Mouse (Mus musculus) forebrain, postnatal 0 days (tissue): ENCODE measurements at regions not wholly inside any gene's neighbourhood (a gene's known extent, or its start where the extent isn't known, plus 50 kb on each side); places are given as distances from the start of the nearest gene placed in this dataset.
A peak's percentile ranks its signal among the peaks of the same experiment; 100 is the strongest.

ENCODE experiments used
- ATAC-seq: fragments of 200-750 bp; cut with Nextera tagmentation; 2 replicates; pipeline ENCODE4 v1.8.0; 2017; ENCODE audit warnings: mild to moderate bottlenecking, moderate library complexity
- DNase-seq: peaks from one replicate; pipeline ENCODE4 v3.0.0-alpha.2; 2015
- H3K27ac ChIP-seq: fragments of 300-500 bp; sonication (generic); 2 replicates; pipeline ENCODE4 v1.5.1; 2014; ENCODE audit warnings: low read depth, mild to moderate bottlenecking, antibody characterized with exemption, low read length, moderate library complexity, mixed read lengths
- H3K27me3 ChIP-seq: fragments of 300-500 bp; sonication (generic); 2 replicates; pipeline ENCODE4 v1.6.1; 2014; ENCODE audit warnings: mild to moderate bottlenecking, low read length, mixed read lengths; ENCODE audit not compliant: insufficient read depth
- H3K36me3 ChIP-seq: fragments of 300-500 bp; sonication (generic); 2 replicates; pipeline ENCODE4 v1.6.1; 2014; ENCODE audit warnings: mild to moderate bottlenecking, moderate library complexity; ENCODE audit not compliant: insufficient read depth
- H3K4me1 ChIP-seq: fragments of 300-500 bp; sonication (generic); 2 replicates; pipeline ENCODE4 v1.6.1; 2014; ENCODE audit warnings: antibody characterized with exemption; ENCODE audit not compliant: insufficient read depth
- H3K4me2 ChIP-seq: fragments of 300-500 bp; sonication (generic); 2 replicates; pipeline ENCODE4 v1.6.1; 2014; ENCODE audit warnings: low read depth, mild to moderate bottlenecking, moderate library complexity
- H3K4me3 ChIP-seq: fragments of 300-500 bp; sonication (generic); 2 replicates; pipeline ENCODE4 v1.5.1; 2014; ENCODE audit warnings: low read depth, low read length, mixed read lengths
- H3K9ac ChIP-seq: fragments of 300-500 bp; sonication (generic); 2 replicates; pipeline ENCODE4 v1.6.1; 2014; ENCODE audit warnings: mild to moderate bottlenecking
- H3K9me3 ChIP-seq: fragments of 300-500 bp; sonication (generic); 2 replicates; pipeline ENCODE4 v1.6.1; 2016; ENCODE audit warnings: low read length
- CTCF ChIP-seq: sonication (generic); IDR thresholded peaks from 2 replicates; pipeline ENCODE4 v1.5.1; 2016; ENCODE audit warnings: antibody characterized with exemption, control low read depth, low read depth
- WGBS: fragments of 180-500 bp; shearing (Covaris S2); extraction: QIAGEN DNeasy Blood & Tissue Kit; methylation state at CpG from one replicate; pipeline ENCODE4 v1.1.7; 2014; 5-methylcytosine and 5-hydroxymethylcytosine counted together

DNA sequence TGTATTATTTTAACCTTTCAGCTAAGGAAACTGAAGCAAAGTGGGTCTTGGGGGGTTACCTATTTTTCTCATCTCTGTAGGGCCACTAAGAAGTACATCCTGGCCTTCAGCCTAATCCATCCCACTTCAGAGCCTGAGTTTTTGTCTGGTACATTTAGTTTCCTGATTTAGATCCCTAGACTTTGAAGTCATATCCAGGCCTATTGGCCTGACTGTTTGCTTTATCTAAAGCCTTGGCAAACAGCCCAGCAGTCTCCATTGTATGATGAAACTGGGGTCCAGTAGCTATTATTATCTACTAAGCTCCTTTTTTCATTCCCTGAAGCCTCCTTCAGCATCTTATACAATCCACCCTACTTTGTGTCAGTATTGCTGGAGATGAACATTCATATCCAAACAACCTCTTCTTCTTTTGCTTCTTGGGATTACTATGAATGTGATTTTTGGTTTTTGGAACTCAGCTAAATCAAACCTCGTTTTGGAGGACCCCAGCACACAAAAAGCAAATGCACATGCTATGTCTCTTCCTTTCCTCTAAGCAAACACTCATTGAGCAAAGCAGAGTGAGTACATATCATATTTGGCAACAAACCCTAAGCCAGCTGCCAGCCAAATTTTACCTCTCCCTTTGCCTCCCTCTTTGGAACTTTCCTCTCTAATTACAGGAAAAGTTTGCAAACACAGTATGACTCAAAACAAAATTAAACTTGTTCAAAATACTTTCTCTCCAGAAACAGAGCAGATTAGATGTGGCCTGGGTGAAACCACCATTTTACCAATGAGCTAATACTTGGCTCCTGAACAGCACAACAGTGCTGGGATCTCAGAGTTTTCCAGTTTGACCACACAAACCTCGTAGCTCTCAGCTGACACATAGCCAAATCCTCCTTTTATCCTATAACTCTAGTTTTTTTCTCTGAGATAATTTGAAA, 342.8 kb upstream of the Etaa1 start:
- H3K9ac ChIP-seq: no peak overlapping the region
- 28% methylated on average over 2 of the region's 2 CpGs for WGBS
- no peak overlapping the region for H3K27ac ChIP-seq
- no peak for TF ChIP-seq CTCF
- DNase-seq (peak; percentile 29), ATAC-seq (no peak)
- H3K4me3 ChIP-seq: no peak overlapping the region
- H3K27me3 ChIP-seq: no peaks in the 10 kb centered on the region
- H3K36me3 ChIP-seq: no peaks in the 10 kb centered on the region
- H3K4me1 ChIP-seq: no peaks in the 10 kb centered on the region
- H3K9me3 ChIP-seq: no peaks in the 10 kb centered on the region
- H3K4me2 ChIP-seq: no peak overlapping the region

DNA sequence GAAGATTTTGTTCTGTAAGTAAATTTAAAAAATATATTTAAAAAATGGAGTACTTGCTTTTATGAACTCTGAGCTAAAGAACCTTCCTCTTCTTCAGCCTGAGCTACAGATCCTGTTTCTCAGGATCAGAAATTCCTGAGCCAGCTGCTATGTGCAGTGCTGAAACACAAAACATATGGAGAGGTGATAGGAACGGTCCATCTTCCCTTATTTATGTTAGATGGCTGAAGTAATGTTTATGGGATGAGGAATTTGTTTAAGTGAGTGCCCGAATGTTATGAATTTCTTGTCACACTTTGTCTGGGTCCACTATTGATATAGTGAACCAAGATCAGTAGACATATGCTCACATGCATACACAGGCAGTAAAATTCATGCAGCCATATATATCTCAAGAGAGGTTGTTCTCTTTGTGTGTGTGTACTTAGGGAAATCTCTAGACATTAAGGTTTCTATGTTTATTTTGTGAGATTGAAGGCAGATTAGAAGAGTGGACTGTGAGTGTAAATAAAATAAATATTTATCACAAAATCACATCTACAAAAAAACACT, 325.0 kb upstream of the Etaa1 start:
- no peak for DNase-seq
- Histone ChIP-seq H3K4me3 (no peak overlapping the region), H3K27me3 (no peaks in the 10 kb centered on the region), H3K27ac (no peak overlapping the region), H3K36me3 (no peaks in the 10 kb centered on the region), H3K9me3 (no peaks in the 10 kb centered on the region), H3K9ac (no peak overlapping the region), H3K4me1 (no peaks in the 10 kb centered on the region), H3K4me2 (no peak overlapping the region)
- 91% methylated on average over 2 of the region's 2 CpGs for WGBS
- no peak for ATAC-seq
- TF ChIP-seq CTCF: no peak

DNA sequence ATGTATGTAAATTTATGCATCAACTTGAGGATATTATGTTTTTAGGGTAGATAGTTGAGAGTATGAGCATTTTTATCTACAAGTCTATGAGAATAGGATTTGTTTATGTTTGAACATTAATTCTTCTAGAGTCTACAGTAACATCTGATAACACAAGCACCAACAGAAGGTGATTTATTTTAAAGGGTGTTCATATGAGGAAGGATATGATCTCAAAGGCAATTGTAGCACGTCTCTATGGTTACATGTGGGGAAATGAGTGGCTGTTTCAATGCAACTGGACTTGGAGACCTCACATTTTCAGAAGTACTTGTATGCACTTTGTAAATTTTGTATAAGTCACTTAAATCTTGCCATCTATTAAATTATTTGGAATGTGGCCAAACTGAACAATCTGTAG, 318.7 kb upstream of the Etaa1 start:
- H3K9me3 ChIP-seq: no peaks in the 10 kb centered on the region
- H3K4me1 ChIP-seq: no peaks in the 10 kb centered on the region
- no peak overlapping the region for H3K4me2 ChIP-seq
- TF ChIP-seq CTCF: no peak
- no peaks in the 10 kb centered on the region for H3K27me3 ChIP-seq
- no peaks in the 10 kb centered on the region for H3K36me3 ChIP-seq
- 82% methylated on average over 1 of the region's 1 CpGs for WGBS
- no peak overlapping the region for H3K27ac ChIP-seq
- DNase-seq: no peak
- no peak overlapping the region for H3K4me3 ChIP-seq
- ATAC-seq: no peak
- H3K9ac ChIP-seq: no peak overlapping the region

DNA sequence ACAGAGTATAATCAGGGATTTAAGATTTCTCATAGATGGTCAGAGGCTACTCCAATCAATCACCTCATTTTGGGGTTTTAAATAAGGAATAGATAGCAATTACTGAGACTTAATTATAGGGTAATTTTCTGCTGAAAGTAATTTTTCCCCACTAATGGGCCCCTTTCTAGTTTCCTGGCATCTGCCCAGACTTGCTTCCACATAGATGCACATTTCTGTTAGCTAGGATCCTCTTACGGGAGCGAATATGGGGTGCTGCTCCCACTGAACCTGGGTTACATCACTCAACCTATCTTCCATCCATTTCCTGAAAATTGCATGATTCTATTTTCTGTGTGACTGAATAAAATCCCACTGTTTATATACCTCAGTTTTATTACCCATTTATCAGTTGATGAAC, 312.5 kb upstream of the Etaa1 start:
- H3K9ac ChIP-seq: no peak overlapping the region
- no peak for TF ChIP-seq CTCF
- no peak overlapping the region for H3K4me3 ChIP-seq
- H3K4me2 ChIP-seq: no peak overlapping the region
- H3K4me1 ChIP-seq: no peaks in the 10 kb centered on the region
- peak; percentile 30 for DNase-seq
- H3K36me3 ChIP-seq: no peaks in the 10 kb centered on the region
- no peak overlapping the region for H3K27ac ChIP-seq
- no peak for ATAC-seq
- H3K27me3 ChIP-seq: no peaks in the 10 kb centered on the region
- WGBS: 37% methylated on average over 2 of the region's 2 CpGs
- no peaks in the 10 kb centered on the region for H3K9me3 ChIP-seq

DNA sequence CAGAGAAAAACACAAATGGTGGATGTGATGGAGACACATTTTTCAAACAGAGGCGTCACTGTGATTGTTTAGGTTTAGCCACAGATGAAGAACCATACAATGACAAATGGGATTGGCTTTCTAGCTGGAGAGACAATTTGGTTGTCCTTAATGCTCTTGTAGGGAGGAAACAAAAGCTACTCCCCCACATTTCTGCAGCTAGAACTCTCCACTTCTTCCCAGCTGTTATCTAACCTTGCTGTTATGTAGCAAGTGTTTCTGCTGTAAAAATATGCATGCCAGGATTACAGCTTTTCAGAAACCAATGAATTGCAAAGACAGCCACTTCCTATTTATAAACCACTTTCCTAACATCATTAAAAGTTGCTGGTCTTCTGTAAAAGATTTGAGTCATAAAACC, 309.2 kb upstream of the Etaa1 start:
- Histone ChIP-seq H3K36me3 (no peaks in the 10 kb centered on the region), H3K9ac (no peak overlapping the region), H3K4me3 (no peak overlapping the region), H3K4me1 (no peaks in the 10 kb centered on the region), H3K4me2 (no peak overlapping the region), H3K27ac (no peak overlapping the region), H3K27me3 (no peaks in the 10 kb centered on the region), H3K9me3 (no peaks in the 10 kb centered on the region)
- no peak for ATAC-seq
- DNase-seq: no peak
- no peak for TF ChIP-seq CTCF
- 89% methylated on average over 1 of the region's 1 CpGs for WGBS

DNA sequence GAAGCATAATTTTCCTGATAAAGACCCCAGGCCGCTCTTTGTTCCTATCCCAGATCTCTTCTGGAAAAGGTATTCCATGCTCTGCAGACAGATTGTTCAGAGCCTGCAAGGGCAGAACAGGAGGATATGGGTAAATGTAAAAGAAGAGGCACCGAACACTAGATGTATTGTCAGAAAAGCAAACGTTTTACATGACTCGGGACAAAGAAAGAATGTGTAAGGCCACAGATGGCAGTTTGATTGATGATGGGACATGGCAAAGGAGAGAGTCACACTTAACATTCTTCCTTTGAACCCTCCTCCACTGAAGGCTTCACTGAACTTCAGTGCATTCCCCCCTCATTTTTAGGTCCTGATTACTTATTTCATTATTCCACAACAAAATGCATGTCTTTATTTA, 295.6 kb upstream of the Etaa1 start:
- DNase-seq: no peak
- H3K4me3 ChIP-seq: no peak overlapping the region
- no peak overlapping the region for H3K27ac ChIP-seq
- no peak for TF ChIP-seq CTCF
- ATAC-seq: no peak
- no peak overlapping the region for H3K4me2 ChIP-seq
- no peaks in the 10 kb centered on the region for H3K4me1 ChIP-seq
- H3K9ac ChIP-seq: no peak overlapping the region
- no peaks in the 10 kb centered on the region for H3K9me3 ChIP-seq
- H3K27me3 ChIP-seq: no peaks in the 10 kb centered on the region
- H3K36me3 ChIP-seq: no peaks in the 10 kb centered on the region
- WGBS: 65% methylated on average over 4 of the region's 4 CpGs

DNA sequence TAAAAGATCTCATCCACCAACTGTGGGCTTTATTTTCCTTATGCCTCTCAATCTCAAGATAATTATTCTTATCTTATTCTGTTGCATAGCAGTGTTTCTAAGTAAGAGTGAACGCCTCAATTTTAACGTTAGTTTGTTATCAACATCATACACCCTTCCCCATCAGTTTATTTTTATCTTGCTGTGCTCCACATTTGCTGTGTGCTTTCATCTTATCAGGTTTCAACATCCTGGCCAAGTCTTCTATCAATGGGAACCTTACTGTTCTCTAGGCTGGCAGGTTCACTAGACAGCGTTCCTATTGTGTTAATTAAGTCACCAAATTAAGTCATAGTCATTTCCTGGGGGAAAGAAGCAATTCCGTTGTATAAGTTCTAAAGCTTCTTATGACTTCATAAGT, 263.1 kb upstream of the Etaa1 start:
- no peak overlapping the region for H3K4me3 ChIP-seq
- H3K9ac ChIP-seq: no peak overlapping the region
- no peak overlapping the region for H3K4me2 ChIP-seq
- no peaks in the 10 kb centered on the region for H3K27me3 ChIP-seq
- no peaks in the 10 kb centered on the region for H3K36me3 ChIP-seq
- TF ChIP-seq CTCF: no peak
- DNase-seq: no peak
- H3K27ac ChIP-seq: no peak overlapping the region
- 67% methylated on average over 4 of the region's 4 CpGs for WGBS
- H3K9me3 ChIP-seq: no peaks in the 10 kb centered on the region
- no peaks in the 10 kb centered on the region for H3K4me1 ChIP-seq
- ATAC-seq: no peak
